Mouse (Mus musculus): ENCODE data around the gene Dmd.

The Dmd gene

DNA sequence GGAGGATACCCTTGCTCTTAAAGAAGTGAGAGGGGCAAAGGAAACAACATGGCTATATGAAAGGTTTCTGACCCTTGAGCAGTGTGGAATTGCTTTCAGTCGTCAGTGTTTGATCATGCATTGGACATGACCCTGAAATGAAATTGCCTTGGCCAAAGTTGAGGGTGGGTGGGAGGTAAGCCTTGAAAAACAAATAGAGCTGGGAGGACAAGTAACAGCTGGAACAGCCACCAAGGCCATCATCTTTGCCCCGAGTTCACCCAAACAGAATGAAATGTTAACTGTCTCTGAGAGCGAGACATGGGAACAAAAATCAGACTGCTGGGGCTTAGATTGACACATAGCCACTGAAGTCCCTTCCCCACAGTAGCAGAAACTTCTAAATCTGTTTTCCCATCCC lies 2100.9 kb downstream of the Dmd start:
- DNase-seq, result no peak

DNA sequence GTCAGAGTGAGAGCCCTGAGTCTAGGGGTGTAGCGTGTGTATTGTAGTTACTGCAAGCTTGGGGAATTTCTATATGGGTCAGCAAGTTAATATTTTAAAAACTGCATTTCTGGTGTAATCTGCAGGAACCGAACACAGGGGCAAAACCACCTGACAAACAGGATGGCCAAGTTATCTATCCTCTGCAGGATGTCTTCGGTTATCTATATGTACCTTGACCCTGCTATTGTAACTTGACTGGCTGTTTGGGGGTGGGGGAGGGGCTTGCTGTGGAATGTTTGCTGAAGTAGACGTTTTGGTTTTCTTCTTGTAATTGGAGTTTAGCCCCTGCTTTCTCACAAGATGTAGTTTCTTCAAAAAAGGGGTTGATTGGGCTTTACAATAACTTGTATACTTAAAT lies 2124.9 kb downstream of the Dmd start:
- DNase-seq, result no peak

DNA sequence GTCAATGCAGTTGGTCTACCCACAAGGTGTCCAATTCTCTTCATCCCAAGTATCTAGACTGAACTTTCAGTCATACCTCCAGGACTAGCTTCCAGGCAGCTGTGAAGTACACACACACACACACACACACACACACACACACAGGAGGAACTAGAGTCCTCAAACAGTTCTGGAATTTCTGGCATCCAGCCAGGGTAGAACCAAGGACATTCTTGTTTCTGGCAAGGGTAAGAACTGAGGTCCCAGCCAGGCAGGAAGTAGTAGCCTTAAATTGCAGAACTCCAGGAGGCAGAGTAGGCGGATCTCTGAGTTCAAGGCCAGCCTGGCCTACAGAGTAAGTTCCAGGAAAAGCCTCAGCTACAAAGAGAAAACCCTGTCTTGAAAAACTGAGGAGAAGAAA lies 2128.2 kb downstream of the Dmd start:
- DNase-seq, result no peak

DNA sequence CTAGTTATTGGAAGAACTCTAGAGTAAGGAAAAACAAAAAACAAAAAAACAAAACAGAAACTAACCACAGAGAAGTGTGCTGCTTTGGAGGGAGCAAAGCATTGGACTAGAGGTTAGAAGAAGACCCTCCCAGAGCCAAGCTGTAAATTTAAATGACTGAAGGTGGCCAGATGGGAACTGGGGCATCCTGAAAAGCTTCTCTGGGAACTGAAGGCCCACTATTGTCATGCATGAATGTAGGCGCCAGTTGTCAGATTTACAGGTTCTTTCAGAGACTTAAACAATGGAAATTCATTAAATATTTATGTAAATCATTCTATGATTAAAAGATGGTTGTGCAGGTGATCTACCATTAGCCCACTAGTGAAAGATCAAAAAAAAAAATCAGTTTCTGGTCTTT lies 2128.9 kb downstream of the Dmd start:
- DNase-seq, result no peak

- DNase-seq, result no peak
These were observed 2130.5 kb downstream of the Dmd start for GRCm38 (mm10) chrX:85079174-85079573.

GRCm38 (mm10) chrX:85084237-85085153 lies 2135.8 kb downstream of the Dmd start:
- DNase-seq, result no peak

DNA sequence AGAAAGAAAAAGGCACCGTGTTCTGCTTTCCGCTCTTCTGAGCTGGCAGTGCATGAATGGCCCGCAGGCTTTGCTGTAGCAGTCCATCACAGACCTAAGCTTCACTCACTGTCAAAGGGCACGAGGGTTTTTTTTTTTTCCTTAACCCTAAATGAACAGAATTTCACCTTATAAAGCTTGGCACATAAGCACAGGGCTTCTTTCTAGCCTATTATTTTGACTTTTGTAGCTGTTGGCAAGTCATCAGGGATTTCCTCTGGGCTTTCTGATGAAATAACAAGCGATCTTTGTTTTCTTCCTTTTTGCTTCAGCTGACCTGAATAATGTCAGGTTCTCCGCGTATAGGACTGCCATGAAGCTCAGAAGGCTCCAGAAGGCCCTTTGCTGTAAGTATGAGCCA lies 2140.8 kb downstream of the Dmd start:
- no peak for DNase-seq

DNA sequence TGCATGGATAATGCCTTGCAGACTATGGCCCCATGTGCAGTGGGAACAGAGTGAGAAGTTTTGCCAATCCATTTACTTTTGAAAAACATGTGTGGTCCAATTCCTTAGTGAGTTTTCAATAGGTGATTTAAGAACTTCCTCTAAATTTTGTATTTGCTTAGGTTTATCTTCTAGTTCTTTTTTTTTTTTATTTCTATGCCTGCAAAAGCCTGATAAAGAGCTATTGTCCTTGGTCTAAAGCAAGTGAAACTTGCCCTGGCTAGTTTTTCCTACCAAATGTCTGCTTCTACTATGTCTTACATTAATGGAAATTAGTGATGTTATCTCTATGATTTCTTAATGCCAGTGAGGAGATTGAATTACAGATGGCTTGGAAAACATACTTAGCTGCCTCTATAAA lies 2144.7 kb downstream of the Dmd start:
- DNase-seq, result no peak

- DNase-seq, result no peak
These were observed 2150.0 kb downstream of the Dmd start for GRCm38 (mm10) chrX:85098691-85099090.

DNA sequence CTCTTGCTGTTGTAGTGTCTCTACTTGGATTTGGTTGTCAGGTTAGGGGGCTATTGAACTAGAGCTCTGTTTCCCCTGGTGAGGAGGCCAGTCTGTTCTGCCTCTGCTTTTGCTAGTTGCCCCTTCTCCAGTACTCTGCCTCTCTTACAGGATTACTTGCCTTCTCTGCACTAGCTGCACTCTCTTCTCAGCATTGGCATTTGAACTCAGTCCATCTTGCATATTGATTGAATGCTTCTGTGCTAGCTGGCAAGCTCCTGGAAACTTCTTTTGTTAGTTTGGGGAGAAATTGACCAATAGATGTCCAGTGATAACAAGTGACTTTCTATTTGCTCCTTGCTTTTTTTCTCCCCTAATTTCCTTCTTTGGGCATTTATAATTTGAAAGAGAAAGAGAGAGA lies 2163.7 kb downstream of the Dmd start:
- DNase-seq, result peak; percentile 7

GRCm38 (mm10) chrX:85132706-85133105 lies 2184.0 kb downstream of the Dmd start:
- no peak for DNase-seq

DNA sequence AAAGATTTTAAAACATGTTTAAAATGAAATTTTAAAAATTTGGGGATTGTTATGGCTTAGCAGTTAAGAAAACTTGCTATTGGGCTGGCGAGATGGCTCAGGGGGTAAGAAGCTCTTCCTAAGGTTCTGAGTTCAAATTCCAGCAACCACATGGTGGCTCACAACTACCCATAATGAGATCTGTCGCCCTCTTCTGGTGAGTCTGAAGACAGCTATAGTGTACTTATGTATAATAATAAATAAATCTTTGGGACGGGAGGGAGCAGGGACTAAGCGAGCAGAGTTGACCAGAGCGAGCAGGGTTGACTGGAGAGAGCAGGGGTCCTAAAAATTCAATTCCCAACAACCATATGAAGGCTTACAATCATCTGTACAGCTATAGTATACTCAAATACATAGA lies 2188.6 kb downstream of the Dmd start:
- no peak for DNase-seq

DNA sequence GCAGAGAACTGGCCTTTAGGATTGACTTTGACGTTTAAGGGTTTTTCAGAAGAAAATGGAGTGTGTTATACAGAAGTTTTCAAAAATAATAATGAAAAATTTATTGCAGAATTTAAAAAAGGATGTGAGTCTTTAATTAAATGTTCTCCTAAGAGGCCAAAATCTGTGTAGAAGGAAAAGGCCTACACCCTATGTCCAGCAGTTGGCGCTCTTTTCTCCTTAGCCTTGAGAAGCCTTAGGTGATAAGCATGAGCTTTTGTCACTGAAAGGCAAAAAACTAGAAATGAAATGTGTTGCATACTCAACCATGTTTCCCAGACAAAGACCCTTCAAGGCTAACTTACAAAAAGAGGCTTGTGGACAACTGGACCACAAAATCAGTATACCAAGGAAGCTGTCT lies 2222.6 kb downstream of the Dmd start:
- no peak for DNase-seq

DNA sequence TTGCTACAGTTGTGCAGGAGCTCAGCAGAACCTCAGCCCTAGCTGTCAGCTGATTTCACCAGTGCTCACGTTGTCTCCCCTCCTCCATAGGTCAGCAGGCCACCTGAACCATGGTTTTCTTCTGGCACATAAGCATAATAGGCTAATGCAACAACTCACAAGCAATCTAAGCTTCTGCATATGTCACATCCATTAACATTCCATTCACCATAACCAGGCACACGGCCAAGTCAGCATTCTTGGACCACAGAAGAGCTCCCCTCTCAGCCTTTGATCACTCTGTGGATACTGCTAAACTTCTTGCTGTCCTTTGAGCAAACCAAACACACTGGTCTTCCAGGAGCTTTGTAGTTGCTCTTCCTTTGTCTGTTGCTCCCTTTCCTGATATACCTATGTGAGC lies 2238.9 kb downstream of the Dmd start:
- no peak for DNase-seq

GRCm38 (mm10) chrX:85193856-85194255 lies 2245.2 kb downstream of the Dmd start:
- no peak for DNase-seq

DNA sequence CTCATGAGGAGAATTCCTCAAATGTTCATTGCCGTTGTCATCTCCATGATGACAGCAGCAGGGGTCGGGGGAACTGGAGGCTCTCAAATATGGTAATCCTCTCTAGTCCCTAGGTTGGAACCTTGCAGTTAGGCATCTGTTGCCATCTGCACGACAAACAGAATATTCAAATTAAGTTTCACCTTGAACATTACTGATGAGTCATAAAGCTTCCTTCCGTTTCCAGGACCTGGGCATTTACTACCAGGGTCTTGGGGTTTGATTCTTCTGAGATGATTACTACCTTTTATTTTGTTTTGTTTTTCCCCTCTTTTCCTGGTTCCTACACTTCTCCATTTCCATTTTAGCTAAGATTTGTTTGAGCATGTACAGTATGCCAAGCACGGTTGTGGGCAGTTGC lies 2249.0 kb downstream of the Dmd start:
- no peak for DNase-seq

- peak; percentile 4 for DNase-seq
These were observed 2250.7 kb downstream of the Dmd start for GRCm38 (mm10) chrX:85199398-85199797.

- DNase-seq, result no peak
These were observed 2258.3 kb downstream of the Dmd start for GRCm38 (mm10) chrX:85207001-85207400.

DNA sequence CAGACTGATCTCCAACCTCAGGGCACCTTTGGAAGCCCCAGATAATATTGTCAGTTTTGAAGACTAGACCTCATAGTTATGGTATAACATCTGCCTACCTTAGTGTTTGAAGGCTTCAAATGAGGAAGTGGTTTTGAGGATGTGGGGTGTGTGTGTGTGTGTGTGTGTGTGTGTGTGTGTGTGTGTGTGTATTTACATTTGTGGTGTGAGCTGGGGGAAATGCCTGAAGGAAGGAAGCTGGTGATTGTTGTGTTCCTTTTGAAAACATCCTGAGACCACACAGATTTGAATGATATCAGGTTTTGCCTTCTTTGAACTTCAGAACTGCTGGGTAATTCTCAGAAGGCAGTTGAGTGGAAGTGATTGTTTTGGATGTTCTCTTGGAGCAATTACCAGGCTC lies 2278.2 kb downstream of the Dmd start:
- DNase-seq, result no peak

GRCm38 (mm10) chrX:85249379-85249778 lies 2300.7 kb downstream of the Dmd start, which contains the start of gene Fthl17a:
Gene Fthl17a, plus strand, starts transcription at chrX:85249679.
- DNase-seq, result no peak
